Mouse (Mus musculus): Measurements from ENCODE around the gene Ccdc159. TPM values are rescaled to one million over a fixed set of nuclear protein-coding genes. Genes with fewer than 3 reads are reported as not detected.

The Ccdc159 gene
- polyA plus RNA-seq, 1 experiment from 2014 or later, result 3.5 TPM

Other genes with a start within 250 kb of the Ccdc159 start
- 86.7 and 88.2 TPM in 2 replicates for gene Ldlr, start 204.0 kb upstream of the Ccdc159 start, polyA plus RNA-seq (2015; fragmentation: Nextera tagmentation; extraction: Ambion mirVana)
- 85.5 and 106 TPM in 2 replicates for gene Spc24, start 167.2 kb upstream of the Ccdc159 start, polyA plus RNA-seq (2015; fragmentation: Nextera tagmentation; extraction: Ambion mirVana)
- gene Kank2, start 128.7 kb upstream of the Ccdc159 start, polyA plus RNA-seq (2015; fragmentation: Nextera tagmentation; extraction: Ambion mirVana), result 9.7 and 9.9 TPM in 2 replicates
- gene Angptl8, start 92.0 kb upstream of the Ccdc159 start, polyA plus RNA-seq (2015; fragmentation: Nextera tagmentation; extraction: Ambion mirVana), result 17.3 and 18.4 TPM in 2 replicates
- gene Dock6, start 74.8 kb upstream of the Ccdc159 start, polyA plus RNA-seq (2015; fragmentation: Nextera tagmentation; extraction: Ambion mirVana), result 23.3 and 24.7 TPM in 2 replicates
- 47.5 and 47.9 TPM in 2 replicates for gene Rab3d, start 9.3 kb upstream of the Ccdc159 start, polyA plus RNA-seq (2015; fragmentation: Nextera tagmentation; extraction: Ambion mirVana)
- 93.9 and 97.0 TPM in 2 replicates for gene Tmem205, start 85 bp downstream of the Ccdc159 start, polyA plus RNA-seq (2015; fragmentation: Nextera tagmentation; extraction: Ambion mirVana)
- 5.2 and 6.2 TPM in 2 replicates for gene Plppr2, start 9.6 kb downstream of the Ccdc159 start, polyA plus RNA-seq (2015; fragmentation: Nextera tagmentation; extraction: Ambion mirVana)
- 5.9 and 6.5 TPM in 2 replicates for gene Swsap1, start 28.3 kb downstream of the Ccdc159 start, polyA plus RNA-seq (2015; fragmentation: Nextera tagmentation; extraction: Ambion mirVana)
- gene Epor, start 36.0 kb downstream of the Ccdc159 start, polyA plus RNA-seq (2015; fragmentation: Nextera tagmentation; extraction: Ambion mirVana), result 4.8 and 6.4 TPM in 2 replicates
- gene Rgl3, start 62.0 kb downstream of the Ccdc159 start, polyA plus RNA-seq (2015; fragmentation: Nextera tagmentation; extraction: Ambion mirVana), result 1.7 and 2.0 TPM in 2 replicates
- 0.28 and 0.54 TPM in 2 replicates for gene Ccdc151, start 75.2 kb downstream of the Ccdc159 start, polyA plus RNA-seq (2015; fragmentation: Nextera tagmentation; extraction: Ambion mirVana)
- 121 and 125 TPM in 2 replicates for gene Prkcsh, start 75.3 kb downstream of the Ccdc159 start, polyA plus RNA-seq (2015; fragmentation: Nextera tagmentation; extraction: Ambion mirVana)
- gene Elavl3, start 124.6 kb downstream of the Ccdc159 start, polyA plus RNA-seq (2015; fragmentation: Nextera tagmentation; extraction: Ambion mirVana), result 1.5 and 1.9 TPM in 2 replicates
- not detected in 2 replicates for gene Gm49318, start 143.8 kb downstream of the Ccdc159 start, polyA plus RNA-seq (2015; fragmentation: Nextera tagmentation; extraction: Ambion mirVana)
- gene Zfp653, start 143.9 kb downstream of the Ccdc159 start, polyA plus RNA-seq (2015; fragmentation: Nextera tagmentation; extraction: Ambion mirVana), result 9.2 and 9.7 TPM in 2 replicates
- gene Ecsit, start 158.0 kb downstream of the Ccdc159 start, polyA plus RNA-seq (2015; fragmentation: Nextera tagmentation; extraction: Ambion mirVana), result 50.8 and 54.2 TPM in 2 replicates
- 324 and 348 TPM in 2 replicates for gene Cnn1, start 171.7 kb downstream of the Ccdc159 start, polyA plus RNA-seq (2015; fragmentation: Nextera tagmentation; extraction: Ambion mirVana)
- 134 and 157 TPM in 2 replicates for gene Elof1, start 189.7 kb downstream of the Ccdc159 start, polyA plus RNA-seq (2015; fragmentation: Nextera tagmentation; extraction: Ambion mirVana)
- 78.2 and 87.5 TPM in 2 replicates for gene Acp5, start 208.2 kb downstream of the Ccdc159 start, polyA plus RNA-seq (2015; fragmentation: Nextera tagmentation; extraction: Ambion mirVana)
- gene Pigyl, start 229.4 kb downstream of the Ccdc159 start, polyA plus RNA-seq (2015; fragmentation: Nextera tagmentation; extraction: Ambion mirVana), result 93.1 and 94.5 TPM in 2 replicates

Data from intestine, embryonic 16.5 days (tissue).